In genomic region chr12:4717417-4717816, GRCm38 (mm10) we compare ENCODE assay signal across 8 mouse cellular contexts. TPM values are rescaled to one million over a fixed set of nuclear protein-coding genes. Genes with fewer than 3 reads are reported as not detected.
DNase-seq lines count a peak whose midpoint lies in the region; ATAC-seq and TF ChIP-seq lines count a peak whose summit lies in the region.

No protein-coding gene starts in this region.

- peak; percentile 59; the same call in 1 of the 2 replicates for ATAC-seq in hindbrain, embryonic 15.5 days (ENCODE audit: low FRiP score, low read depth)
- ATAC-seq in lung, embryonic 14.5 days (ENCODE audit: insufficient read depth), result peak; percentile 90
- ATAC-seq in stomach, postnatal 0 days (ENCODE audit: low FRiP score, low TSS enrichment), result peak; percentile 94

- no peak for TF ChIP-seq CTCF in kidney, adult 2 months (conservative IDR thresholded peaks at IDR 0.05; ENCODE audit: insufficient read depth, insufficient read length, low read depth, low read length)
- TF ChIP-seq CTCF in lung, embryonic 14.5 days (IDR thresholded peaks at IDR 0.05; ENCODE audit: low read depth), result no peak
- no peak for TF ChIP-seq CTCF in stomach, postnatal 0 days (IDR thresholded peaks at IDR 0.05; ENCODE audit: low read depth)
- no peak for TF ChIP-seq CTCF in layer of hippocampus, adult 2 months (conservative IDR thresholded peaks at IDR 0.05)

- H3K4me1 ChIP-seq in kidney, adult 2 months (ENCODE audit: control insufficient read depth, insufficient read depth, low read length), result no peaks in the 10 kb centered on the region
- H3K4me1 ChIP-seq in hindbrain, embryonic 15.5 days (replicated peaks), result 0 out of 2 replicates have a peak, but pooled peaks cover 3% of the 10 kb centered on the region
- no peaks in the 10 kb centered on the region for H3K4me1 ChIP-seq in lung, embryonic 14.5 days (ENCODE audit: insufficient read depth)
- H3K4me1 ChIP-seq in stomach, postnatal 0 days (replicated peaks; ENCODE audit: control insufficient read depth, insufficient read depth), result no peaks in the 10 kb centered on the region

- TF ChIP-seq EP300 in stomach, postnatal 0 days (optimal IDR thresholded peaks at IDR 0.05), result no peak

- H3K4me3 ChIP-seq in kidney, adult 2 months (ENCODE audit: insufficient read depth, low read depth, low read length), result no peak overlapping the region
- no peak overlapping the region for H3K4me3 ChIP-seq in hindbrain, embryonic 15.5 days
- H3K4me3 ChIP-seq in lung, embryonic 14.5 days (ENCODE audit: low read depth, low read length), result no peak overlapping the region
- H3K4me3 ChIP-seq in stomach, postnatal 0 days (ENCODE audit: low read depth, low read length), result no peak overlapping the region
- no peak overlapping the region for H3K4me3 ChIP-seq in layer of hippocampus, adult 2 months

- no peak overlapping the region for H3K27ac ChIP-seq in kidney, adult 2 months (ENCODE audit: insufficient read depth, low read depth, low read length)
- no peak overlapping the region for H3K27ac ChIP-seq in hindbrain, embryonic 15.5 days (replicated peaks)
- H3K27ac ChIP-seq in lung, embryonic 14.5 days (ENCODE audit: low read depth), result no peak overlapping the region
- H3K27ac ChIP-seq in stomach, postnatal 0 days (replicated peaks), result no peak overlapping the region
- no peak overlapping the region for H3K27ac ChIP-seq in layer of hippocampus, adult 2 months

- H3K4me2 ChIP-seq in hindbrain, embryonic 15.5 days, result no peak overlapping the region
- 0 out of 2 replicates have a peak overlapping the region, but pooled peaks have one; percentile 23 for H3K4me2 ChIP-seq in lung, embryonic 14.5 days
- no peak overlapping the region for H3K4me2 ChIP-seq in stomach, postnatal 0 days (replicated peaks; ENCODE audit: low read depth)

- 15% methylated on average over 7 of the region's 7 CpGs for WGBS in kidney, adult 2 months
- 7% methylated on average over 7 of the region's 7 CpGs for WGBS in hindbrain, embryonic 15.5 days
- whole genome bisulfite sequencing in lung, embryonic 14.5 days, result 6% methylated on average over 7 of the region's 7 CpGs
- WGBS in stomach, postnatal 0 days, result 10% methylated on average over 7 of the region's 7 CpGs

- TF ChIP-seq POLR2A in kidney, adult 2 months (IDR thresholded peaks at IDR 0.05; ENCODE audit: low read depth, low read length), result no peak

- H3K9me3 ChIP-seq in hindbrain, embryonic 15.5 days, result no peaks in the 10 kb centered on the region
- H3K9me3 ChIP-seq in lung, embryonic 14.5 days (ENCODE audit: low read depth, low read length), result no peaks in the 10 kb centered on the region
- no peaks in the 10 kb centered on the region for H3K9me3 ChIP-seq in stomach, postnatal 0 days (ENCODE audit: control insufficient read depth, low read length)

- H3K27me3 ChIP-seq in kidney, adult 2 months (replicated peaks; ENCODE audit: control insufficient read depth, insufficient read depth, low read length), result no peaks in the 10 kb centered on the region
- no peaks in the 10 kb centered on the region for H3K27me3 ChIP-seq in hindbrain, embryonic 15.5 days
- no peaks in the 10 kb centered on the region for H3K27me3 ChIP-seq in lung, embryonic 14.5 days (ENCODE audit: insufficient read depth, low read length)
- no peaks in the 10 kb centered on the region for H3K27me3 ChIP-seq in stomach, postnatal 0 days (ENCODE audit: control insufficient read depth, insufficient read depth, low read length)

- DNase-seq in kidney, adult 2 months, result peak; percentile 12
- no peak for DNase-seq in kidney, adult 11 months
- DNase-seq in c-Kit-positive CD71-positive TER-119-negative erythroid progenitor cells, embryonic 14.5 days (ENCODE audit: low read depth), result peak; percentile 72
- DNase-seq in lung, embryonic 14.5 days, result peak; percentile 69
- DNase-seq in stomach, postnatal 0 days (ENCODE audit: low spot score), result peak; percentile 78
- DNase-seq in layer of hippocampus, adult 2 months (ENCODE audit: low spot score in 2 of 2), result no peak
- DNase-seq in cerebellum, postnatal 25 days, result no peak

- H3K9ac ChIP-seq in hindbrain, embryonic 15.5 days, result no peak overlapping the region
- no peak overlapping the region for H3K9ac ChIP-seq in lung, embryonic 14.5 days
- no peak overlapping the region for H3K9ac ChIP-seq in stomach, postnatal 0 days (ENCODE audit: low read length)

- no peaks in the 10 kb centered on the region for H3K36me3 ChIP-seq in kidney, adult 2 months (ENCODE audit: control insufficient read depth, insufficient read depth, low read length)
- peaks cover 10% of the 10 kb centered on the region; the same call in 1 of the 2 replicates for H3K36me3 ChIP-seq in hindbrain, embryonic 15.5 days
- H3K36me3 ChIP-seq in lung, embryonic 14.5 days (ENCODE audit: insufficient read depth), result peaks cover 14% of the 10 kb centered on the region; the same call in 1 of the 2 replicates
- peaks cover 2% of the 10 kb centered on the region for H3K36me3 ChIP-seq in stomach, postnatal 0 days (ENCODE audit: control insufficient read depth, insufficient read depth, low read length)

RNA-seq across cellular contexts. Expression of gene Fam228a, which starts 20.8 kb away (rescaled TPM):
- 0.22 and 0.27 TPM in 2 replicates for polyA plus RNA-seq in kidney, adult 2 months (2012; rRNA removed)
- polyA plus RNA-seq in hindbrain, embryonic 15.5 days (2015; fragmentation: Nextera tagmentation; extraction: Ambion mirVana), result 0.91 and 1.1 TPM in 2 replicates
- polyA plus RNA-seq in lung, embryonic 14.5 days (2014; fragmentation: Nextera tagmentation; extraction: Ambion mirVana), result 0.39 and 0.41 TPM in 2 replicates
- polyA plus RNA-seq in stomach, postnatal 0 days (2015; fragmentation: Nextera tagmentation; extraction: Ambion mirVana), result 0.05 and 0.19 TPM in 2 replicates
- total RNA-seq in layer of hippocampus, adult 2 months (2021), result 1 to 10 TPM; 2.4 to 4.9 TPM

RNA-seq across cellular contexts. Expression of gene Pfn4, which starts 51.4 kb away (rescaled TPM):
- polyA plus RNA-seq in kidney, adult 2 months (2012; rRNA removed), result 0.81 and 0.91 TPM in 2 replicates
- polyA plus RNA-seq in hindbrain, embryonic 15.5 days (2015; fragmentation: Nextera tagmentation; extraction: Ambion mirVana), result 13.7 and 13.8 TPM in 2 replicates
- 2.1 and 2.5 TPM in 2 replicates for polyA plus RNA-seq in lung, embryonic 14.5 days (2014; fragmentation: Nextera tagmentation; extraction: Ambion mirVana)
- polyA plus RNA-seq in stomach, postnatal 0 days (2015; fragmentation: Nextera tagmentation; extraction: Ambion mirVana), result 0.96 and 1.4 TPM in 2 replicates
- 10 to 100 TPM; 11.7 to 14.1 TPM for total RNA-seq in layer of hippocampus, adult 2 months (2021)

RNA-seq across cellular contexts. Expression of gene Fam228b, which starts 51.6 kb away (rescaled TPM):
- 0.38 and 0.56 TPM in 2 replicates for polyA plus RNA-seq in kidney, adult 2 months (2012; rRNA removed)
- polyA plus RNA-seq in hindbrain, embryonic 15.5 days (2015; fragmentation: Nextera tagmentation; extraction: Ambion mirVana), result 7.2 TPM in 2 replicates
- 1.4 and 1.6 TPM in 2 replicates for polyA plus RNA-seq in lung, embryonic 14.5 days (2014; fragmentation: Nextera tagmentation; extraction: Ambion mirVana)
- 0.68 and 1.0 TPM in 2 replicates for polyA plus RNA-seq in stomach, postnatal 0 days (2015; fragmentation: Nextera tagmentation; extraction: Ambion mirVana)
- 10 to 100 TPM; 22.2 to 27.6 TPM for total RNA-seq in layer of hippocampus, adult 2 months (2021)

Comparison
In these comparisons a context has a peak if more than half of its experiments do, and no peak if none do; other contexts are left out.
1. DNase-seq: peak in kidney, adult 2 months (single experiment), c-Kit-positive CD71-positive TER-119-negative erythroid progenitor cells, embryonic 14.5 days (single experiment), lung, embryonic 14.5 days (single experiment) and stomach, postnatal 0 days (single experiment); none in kidney, adult 11 months (single experiment), layer of hippocampus, adult 2 months (0 of 2) and cerebellum, postnatal 25 days (0 of 2).
2. Peak in every context shown above with its lines, with median percentiles within 50 percentile points of each other: ATAC-seq.